Mouse (Mus musculus): Measurements from ENCODE around the gene Prkaa2. TPM values are rescaled to one million over a fixed set of nuclear protein-coding genes. Genes with fewer than 3 reads are reported as not detected.
A peak's percentile ranks its signal among the peaks of the same experiment; 100 is the strongest.

The Prkaa2 gene
- total and polyA plus RNA-seq, 3 experiments = not detected

GRCm38 (mm10) chr4:104990016-104990415, 119.7 kb downstream of the Prkaa2 start:
- Histone ChIP-seq H3K9me3 (replicated peaks; ENCODE audit: insufficient read depth, low read length) (no peaks in the 10 kb centered on the region), H3K27me3 (ENCODE audit: control insufficient read depth in 1 of 2, insufficient read depth in 2 of 2, low read length in 2 of 2) (no peaks in the 10 kb centered on the region), H3K4me3 (ENCODE audit: control insufficient read depth in 1 of 2, insufficient read depth in 1 of 2, low read depth in 2 of 2, low read length in 2 of 2) (no peak overlapping the region), H3K79me2 (ENCODE audit: control insufficient read depth, insufficient read depth, low read length, poor library complexity) (no peaks in the 10 kb centered on the region; the same call in 1 of the 2 replicates), H3K27ac (ENCODE audit: control insufficient read depth, low read depth, low read length) (no peak overlapping the region), H3K36me3 (ENCODE audit: control insufficient read depth in 1 of 2, insufficient read depth in 2 of 2, low read length in 2 of 2) (peaks cover 0 to 59% of the 10 kb centered on the region in 2 experiments; a peak in 2 of 4 replicates), H3K9ac (ENCODE audit: control insufficient read depth, low read depth, low read length, poor library complexity, severe bottlenecking) (no peak overlapping the region), H3K4me1 (ENCODE audit: control insufficient read depth in 1 of 2, insufficient read depth in 2 of 2, low read length in 2 of 2) (peaks cover 14 to 53% of the 10 kb centered on the region in 2 experiments)
- TF ChIP-seq POLR2AphosphoS2 (IDR thresholded peaks at IDR 0.05; ENCODE audit: low read length) (no peak), CHD2 (IDR thresholded peaks at IDR 0.05; ENCODE audit: low read length) (no peak), HCFC1 (IDR thresholded peaks at IDR 0.05; ENCODE audit: low read depth, low read length) (no peak), SIN3A (IDR thresholded peaks at IDR 0.05; ENCODE audit: low read length) (no peak), MXI1 (IDR thresholded peaks at IDR 0.05; ENCODE audit: low read depth, low read length) (no peak), TBP (IDR thresholded peaks at IDR 0.05; ENCODE audit: low read depth, low read length) (no peak), NELFE (IDR thresholded peaks at IDR 0.05; ENCODE audit: low read depth, low read length) (no peak), UBTF (IDR thresholded peaks at IDR 0.05; ENCODE audit: borderline replicate concordance, insufficient read depth, low read depth, low read length) (no peak), TCF12 (IDR thresholded peaks at IDR 0.05; ENCODE audit: low read depth, low read length) (no peak), MYB (IDR thresholded peaks at IDR 0.05; ENCODE audit: low read depth, low read length) (no peak), ZNF384 (IDR thresholded peaks at IDR 0.05; ENCODE audit: low read depth, low read length) (no peak), ZC3H11A (IDR thresholded peaks at IDR 0.05; ENCODE audit: low read depth, low read length) (no peak)
- no peak for DNase-seq (ENCODE audit: low read depth, low spot score)

- H3K4me1 ChIP-seq (ENCODE audit: control insufficient read depth in 1 of 2, insufficient read depth in 2 of 2, low read length in 2 of 2) = peaks cover 12 to 43% of the 10 kb centered on the region in 2 experiments
- peak overlapping the region; percentile 51 for H3K27ac ChIP-seq (ENCODE audit: control insufficient read depth, low read depth, low read length)
- no peaks in the 10 kb centered on the region for H3K27me3 ChIP-seq (ENCODE audit: control insufficient read depth in 1 of 2, insufficient read depth in 2 of 2, low read length in 2 of 2)
- no peak overlapping the region for H3K4me3 ChIP-seq (ENCODE audit: control insufficient read depth in 1 of 2, insufficient read depth in 1 of 2, low read depth in 2 of 2, low read length in 2 of 2)
- H3K36me3 ChIP-seq (ENCODE audit: control insufficient read depth in 1 of 2, insufficient read depth in 2 of 2, low read length in 2 of 2) = peaks cover 0 to 47% of the 10 kb centered on the region in 2 experiments; a peak in 2 of 4 replicates
- no peak overlapping the region for H3K9ac ChIP-seq (ENCODE audit: control insufficient read depth, low read depth, low read length, poor library complexity, severe bottlenecking)
- DNase-seq (ENCODE audit: low read depth, low spot score) = no peak
- no peaks in the 10 kb centered on the region; the same call in 1 of the 2 replicates for H3K79me2 ChIP-seq (ENCODE audit: control insufficient read depth, insufficient read depth, low read length, poor library complexity)
- no peaks in the 10 kb centered on the region for H3K9me3 ChIP-seq (replicated peaks; ENCODE audit: insufficient read depth, low read length)
- TF ChIP-seq TAL1 (IDR thresholded peaks at IDR 0.05; ENCODE audit: low read length) = 0 out of 2 replicates have a peak, but pooled peaks have one; percentile 7
- 0 out of 2 replicates have a peak, but pooled peaks have one; percentile 27 for TF ChIP-seq ETS1 (IDR thresholded peaks at IDR 0.05; ENCODE audit: low read depth, low read length)
- TF ChIP-seq POLR2A (IDR thresholded peaks at IDR 0.05; ENCODE audit: control insufficient read depth in 1 of 2, insufficient read depth in 1 of 2, low read depth in 1 of 2, low read length in 2 of 2, poor library complexity in 1 of 2) = no peak
- TF ChIP-seq GATA1 (IDR thresholded peaks at IDR 0.05; ENCODE audit: low read depth, low read length) = peak; percentile 87
- peak; percentile 67 to 68 for TF ChIP-seq EP300 (IDR thresholded peaks at IDR 0.05; ENCODE audit: low read depth in 1 of 2, low read length in 2 of 2)
- TF ChIP-seq HCFC1 (IDR thresholded peaks at IDR 0.05; ENCODE audit: low read depth, low read length) = no peak
- peak; percentile 55; the same call in 1 of the 2 replicates for TF ChIP-seq TCF12 (IDR thresholded peaks at IDR 0.05; ENCODE audit: low read depth, low read length)
These were observed 121.0 kb downstream of the Prkaa2 start for GRCm38 (mm10) chr4:104988709-104989108.
